Mouse (Mus musculus) hindbrain, embryonic 13.5 days (tissue): ENCODE measurements around the gene Rap1gap2. TPM values are rescaled to one million over a fixed set of nuclear protein-coding genes. Genes with fewer than 3 reads are reported as not detected.

Experiments used
- ATAC-seq: fragments of 200-750 bp; cut with Nextera tagmentation; 2 replicates; pipeline ENCODE4 v1.8.0; 2017; ENCODE audit warnings: moderate TSS enrichment; ENCODE audit not compliant: low FRiP score
- H3K27ac ChIP-seq: fragments of 300-500 bp; sonication (generic); 2 replicates; pipeline ENCODE4 v1.5.1; 2015; ENCODE audit warnings: inconsistent platforms, mild to moderate bottlenecking, moderate library complexity
- H3K27me3 ChIP-seq: fragments of 300-500 bp; sonication (generic); 2 replicates; pipeline ENCODE4 v1.6.1; 2015; ENCODE audit warnings: mild to moderate bottlenecking, inconsistent platforms
- H3K36me3 ChIP-seq: fragments of 300-500 bp; sonication (generic); 2 replicates; pipeline ENCODE4 v1.6.1; 2015; ENCODE audit warnings: mild to moderate bottlenecking, inconsistent platforms
- H3K4me1 ChIP-seq: fragments of 300-500 bp; sonication (generic); replicated peaks from 2 replicates; pipeline ENCODE4 v1.6.1; 2015; ENCODE audit warnings: inconsistent platforms
- H3K4me2 ChIP-seq: fragments of 300-500 bp; sonication (generic); 2 replicates; pipeline ENCODE4 v1.6.1; 2015; ENCODE audit warnings: inconsistent platforms, mild to moderate bottlenecking, moderate library complexity
- H3K4me3 ChIP-seq: fragments of 300-500 bp; sonication (generic); 2 replicates; pipeline ENCODE4 v1.5.1; 2015; ENCODE audit warnings: mild to moderate bottlenecking, inconsistent platforms
- H3K9ac ChIP-seq: fragments of 300-500 bp; sonication (generic); 2 replicates; pipeline ENCODE4 v1.6.1; 2015; ENCODE audit warnings: mild to moderate bottlenecking, inconsistent platforms
- H3K9me3 ChIP-seq: fragments of 300-500 bp; sonication (generic); 2 replicates; pipeline ENCODE4 v1.6.1; 2016; ENCODE audit warnings: inconsistent platforms
- whole genome bisulfite sequencing: fragments of 180-500 bp; shearing (Covaris S2); methylation state at CpG from one replicate; pipeline ENCODE4 v1.1.7; 2015; 5-methylcytosine and 5-hydroxymethylcytosine counted together
- polyA plus RNA-seq: library from polyadenylated mRNA; unstranded; fragments of >200 nt; fragmentation: Nextera tagmentation; extraction: Ambion mirVana; gene quantifications from 2 replicates; pipeline ENCODE4 v1.2.1, GENCODE M21; 2015

Rap1gap2 gene
- polyA plus RNA-seq, 1 experiment from 2014 or later = 10.6 TPM

GRCm38 (mm10) chr11:74408587-74409446 lies 201.9 kb downstream of the Rap1gap2 start:
- H3K4me2 ChIP-seq = no peak overlapping the region
- H3K27me3 ChIP-seq = no peaks in the 10 kb centered on the region
- H3K4me1 ChIP-seq = peaks cover 28% of the 10 kb centered on the region
- no peak overlapping the region for H3K9ac ChIP-seq
- ATAC-seq = peak; percentile 83
- peaks cover 16% of the 10 kb centered on the region for H3K36me3 ChIP-seq
- H3K9me3 ChIP-seq = no peaks in the 10 kb centered on the region
- WGBS = 59% methylated on average over 4 of the region's 4 CpGs
- no peak overlapping the region for H3K4me3 ChIP-seq
- H3K27ac ChIP-seq = peak overlapping the region; percentile 78

DNA sequence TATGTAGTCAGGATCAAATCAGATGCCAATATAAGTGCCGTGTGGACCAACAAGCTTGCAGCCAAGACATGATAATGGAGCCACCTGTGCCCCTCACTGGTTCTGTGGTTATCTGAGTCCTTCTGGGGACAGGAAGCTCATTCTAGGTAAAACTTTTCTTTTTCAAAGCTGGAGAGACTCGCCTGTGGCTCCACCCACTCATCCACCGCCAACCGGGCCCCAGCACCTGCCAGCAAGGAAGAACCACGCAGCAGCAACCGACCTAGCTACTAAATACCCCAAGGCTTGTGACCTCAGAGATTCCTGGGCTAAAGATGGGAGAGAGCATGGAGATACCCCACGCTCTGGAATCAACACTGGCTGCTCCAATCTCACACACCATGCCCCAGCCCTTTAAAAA lies 205.5 kb downstream of the Rap1gap2 start:
- H3K9ac ChIP-seq = no peak overlapping the region
- no peak overlapping the region for H3K4me3 ChIP-seq
- WGBS = 84% methylated on average over 7 of the region's 7 CpGs
- no peaks in the 10 kb centered on the region for H3K27me3 ChIP-seq
- H3K9me3 ChIP-seq = no peaks in the 10 kb centered on the region
- peaks cover 20% of the 10 kb centered on the region for H3K4me1 ChIP-seq
- H3K4me2 ChIP-seq = no peak overlapping the region
- H3K27ac ChIP-seq = no peak overlapping the region
- peaks cover 13% of the 10 kb centered on the region for H3K36me3 ChIP-seq
- no peak for ATAC-seq

- Histone ChIP-seq H3K9me3 (no peaks in the 10 kb centered on the region), H3K9ac (no peak overlapping the region), H3K27me3 (no peaks in the 10 kb centered on the region), H3K4me3 (no peak overlapping the region), H3K4me1 (peaks cover 18% of the 10 kb centered on the region), H3K27ac (no peak overlapping the region), H3K36me3 (peaks cover 13% of the 10 kb centered on the region), H3K4me2 (no peak overlapping the region)
- 79% methylated on average over 2 of the region's 2 CpGs for WGBS
- ATAC-seq = no peak
Observed at GRCm38 (mm10) chr11:74404216-74404615, 206.5 kb downstream of the Rap1gap2 start.

- Histone ChIP-seq H3K4me3 (no peak overlapping the region), H3K27me3 (no peaks in the 10 kb centered on the region), H3K9ac (no peak overlapping the region), H3K9me3 (no peaks in the 10 kb centered on the region), H3K27ac (no peak overlapping the region), H3K4me1 (peaks cover 8% of the 10 kb centered on the region), H3K4me2 (no peak overlapping the region), H3K36me3 (peaks cover 18% of the 10 kb centered on the region)
- ATAC-seq = no peak
- WGBS = 60% methylated on average over 2 of the region's 2 CpGs
Observed at GRCm38 (mm10) chr11:74402126-74402525, 208.6 kb downstream of the Rap1gap2 start.

DNA sequence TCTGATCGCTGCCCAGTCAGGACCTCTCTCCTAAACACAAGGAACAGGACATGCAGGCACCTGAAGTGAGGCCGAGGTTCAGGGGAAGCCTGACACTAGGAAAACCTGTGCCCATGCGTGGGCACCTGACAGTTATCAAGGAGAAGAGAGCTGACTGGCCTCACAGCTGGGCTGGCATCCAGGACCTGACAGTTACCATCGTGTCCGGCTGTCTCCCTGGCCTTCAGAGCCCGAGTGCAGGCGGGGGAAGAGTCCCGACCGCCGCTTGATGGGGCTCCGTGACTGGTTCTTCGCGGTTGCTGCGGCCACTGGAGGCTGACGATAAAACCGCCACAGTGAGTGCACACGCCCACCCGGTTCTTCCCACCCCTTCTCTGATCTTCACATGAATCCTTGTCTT lies 215.1 kb downstream of the Rap1gap2 start:
- Histone ChIP-seq H3K36me3 (peaks cover 40% of the 10 kb centered on the region), H3K9ac (no peak overlapping the region), H3K9me3 (no peaks in the 10 kb centered on the region), H3K4me1 (peaks cover 16% of the 10 kb centered on the region), H3K27me3 (no peaks in the 10 kb centered on the region), H3K4me3 (no peak overlapping the region), H3K4me2 (no peak overlapping the region), H3K27ac (no peak overlapping the region)
- ATAC-seq = no peak
- 89% methylated on average over 18 of the region's 18 CpGs for WGBS

- peak; percentile 52 for ATAC-seq
- Histone ChIP-seq H3K4me3 (no peak overlapping the region), H3K9ac (no peak overlapping the region), H3K36me3 (peaks cover 42% of the 10 kb centered on the region), H3K4me1 (peaks cover 7% of the 10 kb centered on the region), H3K27ac (no peak overlapping the region; the same call in 1 of the 2 replicates), H3K9me3 (no peaks in the 10 kb centered on the region), H3K4me2 (no peak overlapping the region), H3K27me3 (no peaks in the 10 kb centered on the region)
- 49% methylated on average over 5 of the region's 5 CpGs for WGBS
Observed at GRCm38 (mm10) chr11:74393489-74393888, 217.2 kb downstream of the Rap1gap2 start.

DNA sequence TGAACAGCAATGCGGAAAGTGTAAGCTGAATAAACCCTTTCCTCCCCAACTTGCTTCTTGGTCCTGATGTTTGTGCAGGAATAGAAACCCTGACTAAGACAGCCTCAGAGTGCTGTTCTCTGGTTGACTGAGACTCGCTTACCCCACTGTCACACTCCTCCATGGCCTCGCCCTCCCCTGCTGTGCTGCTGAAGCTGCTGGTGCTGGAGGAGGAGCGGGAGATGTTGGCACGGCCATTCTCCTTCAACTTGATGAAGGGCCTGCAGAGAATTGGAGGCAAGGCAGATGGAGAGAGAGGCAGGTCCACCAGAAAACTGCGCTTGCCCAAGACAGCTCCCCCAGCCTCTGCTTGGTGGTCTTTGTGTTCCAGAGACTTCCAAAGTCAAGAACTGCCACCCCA lies 217.8 kb downstream of the Rap1gap2 start:
- WGBS = 74% methylated on average over 6 of the region's 6 CpGs
- Histone ChIP-seq H3K9me3 (no peaks in the 10 kb centered on the region), H3K27me3 (no peaks in the 10 kb centered on the region), H3K4me3 (no peak overlapping the region), H3K4me1 (peaks cover 7% of the 10 kb centered on the region), H3K4me2 (no peak overlapping the region), H3K27ac (no peak overlapping the region), H3K36me3 (peaks cover 48% of the 10 kb centered on the region), H3K9ac (no peak overlapping the region)
- no peak for ATAC-seq

DNA sequence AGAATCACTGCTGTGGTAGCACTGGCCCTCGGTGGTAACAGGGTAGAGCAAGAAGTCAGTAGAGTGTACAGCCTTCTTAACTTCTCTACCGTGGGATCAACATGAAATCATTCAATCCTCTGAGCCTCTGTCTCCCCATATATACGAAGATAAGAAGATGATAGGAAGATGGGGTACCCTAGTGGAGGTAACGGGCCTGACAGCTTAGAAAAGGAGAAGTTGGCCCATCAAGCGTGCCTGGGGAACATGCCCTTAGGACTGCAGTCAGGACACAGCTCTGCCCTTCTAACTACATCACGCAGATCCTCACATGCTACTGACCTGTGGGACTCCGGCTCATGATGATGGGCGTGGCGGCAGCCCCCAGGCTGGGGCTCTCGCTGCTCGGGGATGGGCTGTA lies 218.8 kb downstream of the Rap1gap2 start:
- H3K36me3 ChIP-seq = peaks cover 51% of the 10 kb centered on the region
- H3K4me1 ChIP-seq = peaks cover 7% of the 10 kb centered on the region
- H3K27me3 ChIP-seq = no peaks in the 10 kb centered on the region
- no peak overlapping the region for H3K4me2 ChIP-seq
- H3K9me3 ChIP-seq = no peaks in the 10 kb centered on the region
- no peak overlapping the region for H3K9ac ChIP-seq
- WGBS = 93% methylated on average over 11 of the region's 11 CpGs
- H3K4me3 ChIP-seq = no peak overlapping the region
- H3K27ac ChIP-seq = no peak overlapping the region
- no peak for ATAC-seq

DNA sequence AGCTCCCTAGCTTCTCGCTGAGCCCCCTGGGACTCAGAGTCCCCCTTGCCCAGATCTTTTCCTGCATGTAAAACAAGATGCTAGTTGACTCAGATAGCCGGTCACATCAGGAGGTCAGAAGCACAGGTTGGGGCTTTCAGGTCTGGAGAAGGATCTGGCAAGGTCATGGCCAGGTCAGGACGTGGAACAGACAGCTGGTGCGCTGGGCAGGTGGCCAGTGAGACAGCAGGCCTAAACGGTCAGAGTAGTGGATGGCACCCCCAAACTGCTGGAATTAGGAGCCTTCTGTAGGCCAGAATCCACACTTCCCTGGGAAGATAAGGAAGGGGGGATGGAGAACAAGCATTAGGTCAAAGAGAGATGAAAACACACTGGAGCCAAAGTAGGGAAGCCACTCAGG lies 223.5 kb downstream of the Rap1gap2 start:
- Histone ChIP-seq H3K4me2 (no peak overlapping the region), H3K4me1 (no peaks in the 10 kb centered on the region), H3K4me3 (no peak overlapping the region), H3K27ac (no peak overlapping the region), H3K36me3 (peaks cover 48% of the 10 kb centered on the region), H3K9ac (no peak overlapping the region), H3K27me3 (no peaks in the 10 kb centered on the region), H3K9me3 (no peaks in the 10 kb centered on the region)
- ATAC-seq = no peak
- WGBS = 86% methylated on average over 5 of the region's 5 CpGs

- no peak for ATAC-seq
- H3K4me2 ChIP-seq = no peak overlapping the region
- WGBS = 80% methylated on average over 9 of the region's 9 CpGs
- no peak overlapping the region; the same call in 1 of the 2 replicates for H3K9ac ChIP-seq
- no peaks in the 10 kb centered on the region for H3K9me3 ChIP-seq
- H3K27ac ChIP-seq = no peak overlapping the region
- no peaks in the 10 kb centered on the region for H3K4me1 ChIP-seq
- H3K27me3 ChIP-seq = no peaks in the 10 kb centered on the region
- H3K4me3 ChIP-seq = no peak overlapping the region
- peaks cover 34% of the 10 kb centered on the region for H3K36me3 ChIP-seq
Observed at GRCm38 (mm10) chr11:74385674-74386073, 225.0 kb downstream of the Rap1gap2 start.

GRCm38 (mm10) chr11:74379166-74379873 lies 231.4 kb downstream of the Rap1gap2 start:
- H3K27ac ChIP-seq = no peak overlapping the region
- 0 out of 2 replicates have a peak, but pooled peaks cover 5% of the 10 kb centered on the region for H3K27me3 ChIP-seq
- no peak for ATAC-seq
- H3K4me1 ChIP-seq = peaks cover 6% of the 10 kb centered on the region; the same call in 1 of the 2 replicates
- H3K4me2 ChIP-seq = no peak overlapping the region
- H3K4me3 ChIP-seq = no peak overlapping the region
- 74% methylated on average over 4 of the region's 4 CpGs for WGBS
- H3K9me3 ChIP-seq = no peaks in the 10 kb centered on the region
- H3K36me3 ChIP-seq = no peaks in the 10 kb centered on the region; the same call in 1 of the 2 replicates
- no peak overlapping the region; the same call in 1 of the 2 replicates for H3K9ac ChIP-seq

DNA sequence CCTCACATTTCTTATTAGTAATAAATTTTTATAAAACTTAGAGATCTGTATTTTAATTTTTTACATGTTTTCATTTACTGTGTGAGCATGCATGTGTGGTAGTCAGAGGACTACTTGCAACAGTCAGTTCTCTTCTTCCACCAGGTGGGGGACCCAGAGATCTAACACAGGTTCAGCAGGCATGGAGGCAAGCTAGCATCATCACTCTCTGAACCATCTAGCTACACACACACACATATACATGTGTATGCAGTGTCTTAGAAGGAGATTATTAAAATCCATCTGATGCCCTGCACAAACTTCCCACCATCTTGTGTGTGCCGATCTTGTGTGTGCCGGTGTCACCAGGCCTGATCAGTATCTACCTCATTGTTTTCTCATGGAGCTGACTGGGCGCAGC lies 233.9 kb downstream of the Rap1gap2 start:
- Histone ChIP-seq H3K27ac (peak overlapping the region; percentile 68), H3K36me3 (no peaks in the 10 kb centered on the region), H3K9me3 (no peaks in the 10 kb centered on the region), H3K4me2 (no peak overlapping the region), H3K9ac (no peak overlapping the region), H3K4me3 (no peak overlapping the region), H3K27me3 (0 out of 2 replicates have a peak, but pooled peaks cover 5% of the 10 kb centered on the region), H3K4me1 (peaks cover 6% of the 10 kb centered on the region; the same call in 1 of the 2 replicates)
- WGBS = 85% methylated on average over 3 of the region's 3 CpGs
- ATAC-seq = peak; percentile 89
